Mouse (Mus musculus) lung, embryonic 16.5 days (tissue): Measurements from ENCODE around the gene Lamp3. TPM values are rescaled to one million over a fixed set of nuclear protein-coding genes. Genes with fewer than 3 reads are reported as not detected.
A peak's percentile ranks its signal among the peaks of the same experiment; 100 is the strongest.
"Not testable (repeated sequence)": the region's sequence is repeated elsewhere in the genome, so short reads cannot be mapped to it uniquely, and the experiment has no call there.

Experiments used
- ATAC-seq: fragments of 200-750 bp; cut with Nextera tagmentation; 2 replicates; pipeline ENCODE4 v1.8.0; 2017; ENCODE audit warnings: low read depth, mild to moderate bottlenecking, moderate library complexity
- H3K27ac ChIP-seq: fragments of 300-500 bp; sonication (generic); 2 replicates; pipeline ENCODE4 v1.5.1; 2014; ENCODE audit warnings: mild to moderate bottlenecking, control low read depth, low read length
- H3K27me3 ChIP-seq: fragments of 300-500 bp; sonication (generic); 2 replicates; pipeline ENCODE4 v1.6.1; 2014; ENCODE audit warnings: low read depth, low read length, mixed read lengths; ENCODE audit not compliant: control insufficient read depth, insufficient read depth
- H3K36me3 ChIP-seq: fragments of 300-500 bp; sonication (generic); 2 replicates; pipeline ENCODE4 v1.6.1; 2014; ENCODE audit warnings: low read length; ENCODE audit not compliant: control insufficient read depth, insufficient read depth
- H3K4me1 ChIP-seq: fragments of 300-500 bp; sonication (generic); replicated peaks from 2 replicates; pipeline ENCODE4 v1.6.1; 2014; ENCODE audit warnings: low read length, mixed read lengths; ENCODE audit not compliant: control insufficient read depth, insufficient read depth
- H3K4me2 ChIP-seq: fragments of 300-500 bp; sonication (generic); 2 replicates; pipeline ENCODE4 v1.6.1; 2014; ENCODE audit warnings: low read depth, low read length, control low read depth
- H3K4me3 ChIP-seq: fragments of 300-500 bp; sonication (generic); 2 replicates; pipeline ENCODE4 v1.5.1; 2014; ENCODE audit warnings: mild to moderate bottlenecking, low read length, control low read depth
- H3K9ac ChIP-seq: fragments of 300-500 bp; sonication (generic); 2 replicates; pipeline ENCODE4 v1.6.1; 2014; ENCODE audit warnings: low read length, control low read depth
- H3K9me3 ChIP-seq: fragments of 300-500 bp; sonication (generic); 2 replicates; pipeline ENCODE4 v1.6.1; 2016; ENCODE audit warnings: low read length; ENCODE audit not compliant: control insufficient read depth
- WGBS: fragments of 180-500 bp; shearing (Covaris S2); extraction: QIAGEN DNeasy Blood & Tissue Kit; methylation state at CpG from one replicate; pipeline ENCODE4 v1.1.7; 2014; 5-methylcytosine and 5-hydroxymethylcytosine counted together
- polyA plus RNA-seq: library from polyadenylated mRNA; unstranded; fragments of >200 nt; fragmentation: Nextera tagmentation; extraction: Ambion mirVana; gene quantifications from 2 replicates; pipeline ENCODE4 v1.2.1, GENCODE M21; 2015

The Lamp3 gene
- polyA plus RNA-seq: 37.2 and 50.1 TPM in 2 replicates

- Histone ChIP-seq H3K27me3 (no peaks in the 10 kb centered on the region), H3K4me1 (no peaks in the 10 kb centered on the region), H3K4me2 (no peak within 1 kb of the TSS; the same call in 1 of the 2 replicates), H3K9ac (no peak within 1 kb of the TSS), H3K36me3 (no peaks in the 10 kb centered on the region), H3K9me3 (no peaks in the 10 kb centered on the region), H3K4me3 (peak within 1 kb of the TSS; percentile 35), H3K27ac (peak within 1 kb of the TSS; percentile 61)
- peak; percentile 83 for ATAC-seq
Measured at GRCm38 (mm10) chr16:19706216-19706615, at the start of gene Lamp3. Gene Lamp3 (minus strand): TSS chr16:19706375.

GRCm38 (mm10) chr16:19732896-19733295, 26.7 kb upstream of the Lamp3 start:
- Histone ChIP-seq H3K4me2 (no peak overlapping the region), H3K4me3 (no peak overlapping the region), H3K4me1 (no peaks in the 10 kb centered on the region), H3K27ac (no peak overlapping the region), H3K27me3 (no peaks in the 10 kb centered on the region), H3K9me3 (no peaks in the 10 kb centered on the region), H3K36me3 (no peaks in the 10 kb centered on the region), H3K9ac (no peak overlapping the region)
- ATAC-seq: no peak
- WGBS: 92% methylated on average over 1 of the region's 1 CpGs

- not testable (repeated sequence) for ATAC-seq, H3K4me3 ChIP-seq
- WGBS: 31% methylated on average over 2 of the region's 2 CpGs
Measured at GRCm38 (mm10) chr16:19724139-19724538, 18.0 kb upstream of the Lamp3 start.

GRCm38 (mm10) chr16:19720959-19721358, 14.8 kb upstream of the Lamp3 start:
- no peaks in the 10 kb centered on the region for H3K36me3 ChIP-seq
- H3K27ac ChIP-seq: no peak overlapping the region
- no peaks in the 10 kb centered on the region for H3K9me3 ChIP-seq
- no peak overlapping the region for H3K9ac ChIP-seq
- 38% methylated on average over 2 of the region's 2 CpGs for WGBS
- H3K4me2 ChIP-seq: no peak overlapping the region
- no peak for ATAC-seq
- H3K4me3 ChIP-seq: no peak overlapping the region
- H3K27me3 ChIP-seq: no peaks in the 10 kb centered on the region
- no peaks in the 10 kb centered on the region for H3K4me1 ChIP-seq

More at GRCm38 (mm10) chr16:19724139-19724538, 18.0 kb upstream of the Lamp3 start:
- H3K9ac ChIP-seq, H3K36me3 ChIP-seq, H3K4me1 ChIP-seq, H3K9me3 ChIP-seq, H3K27me3 ChIP-seq, H3K27ac ChIP-seq, H3K4me2 ChIP-seq: not testable (repeated sequence)

GRCm38 (mm10) chr16:19707381-19707780, 1.2 kb upstream of the Lamp3 start:
- no peaks in the 10 kb centered on the region for H3K9me3 ChIP-seq
- 60% methylated on average over 1 of the region's 1 CpGs for WGBS
- no peak overlapping the region for H3K4me2 ChIP-seq
- H3K36me3 ChIP-seq: no peaks in the 10 kb centered on the region
- no peak overlapping the region for H3K4me3 ChIP-seq
- no peak for ATAC-seq
- no peak overlapping the region for H3K27ac ChIP-seq
- H3K4me1 ChIP-seq: no peaks in the 10 kb centered on the region
- H3K9ac ChIP-seq: no peak overlapping the region
- no peaks in the 10 kb centered on the region for H3K27me3 ChIP-seq

- Histone ChIP-seq H3K9ac (no peak overlapping the region), H3K27me3 (no peaks in the 10 kb centered on the region), H3K4me2 (no peak overlapping the region), H3K9me3 (no peaks in the 10 kb centered on the region), H3K4me3 (no peak overlapping the region), H3K27ac (0 out of 2 replicates have a peak overlapping the region, but pooled peaks have one; percentile 17), H3K36me3 (no peaks in the 10 kb centered on the region), H3K4me1 (no peaks in the 10 kb centered on the region)
- peak; percentile 88 for ATAC-seq
Measured at GRCm38 (mm10) chr16:19699207-19699606, 7.0 kb downstream of the Lamp3 start.

- ATAC-seq: peak; percentile 34; the same call in 1 of the 2 replicates
- 56% methylated on average over 2 of the region's 2 CpGs for WGBS
Measured at GRCm38 (mm10) chr16:19670768-19671357, 35.3 kb downstream of the Lamp3 start.

GRCm38 (mm10) chr16:19666312-19666711, 39.9 kb downstream of the Lamp3 start:
- Histone ChIP-seq H3K9ac (no peak overlapping the region), H3K27me3 (no peaks in the 10 kb centered on the region), H3K36me3 (no peaks in the 10 kb centered on the region), H3K4me2 (no peak overlapping the region), H3K4me1 (no peaks in the 10 kb centered on the region), H3K4me3 (no peak overlapping the region), H3K9me3 (no peaks in the 10 kb centered on the region), H3K27ac (no peak overlapping the region)
- no peak for ATAC-seq
- WGBS: 38% methylated on average over 1 of the region's 1 CpGs

More at GRCm38 (mm10) chr16:19670768-19671357, 35.3 kb downstream of the Lamp3 start:
- no peaks in the 10 kb centered on the region for H3K27me3 ChIP-seq
- no peaks in the 10 kb centered on the region for H3K36me3 ChIP-seq
- H3K9me3 ChIP-seq: no peaks in the 10 kb centered on the region
- no peak overlapping the region for H3K27ac ChIP-seq
- H3K4me3 ChIP-seq: no peak overlapping the region
- no peaks in the 10 kb centered on the region for H3K4me1 ChIP-seq
- H3K9ac ChIP-seq: no peak overlapping the region
- no peak overlapping the region for H3K4me2 ChIP-seq

- ATAC-seq: no peak
- no peaks in the 10 kb centered on the region for H3K9me3 ChIP-seq
- no peak within 1 kb of the TSS for H3K4me2 ChIP-seq
- H3K27ac ChIP-seq: no peak within 1 kb of the TSS
- no peak within 1 kb of the TSS for H3K9ac ChIP-seq
- no peaks in the 10 kb centered on the region for H3K36me3 ChIP-seq
- no peaks in the 10 kb centered on the region for H3K27me3 ChIP-seq
- WGBS: 83% methylated on average over 1 of the region's 1 CpGs
- H3K4me1 ChIP-seq: no peaks in the 10 kb centered on the region
- H3K4me3 ChIP-seq: no peak within 1 kb of the TSS
Measured at GRCm38 (mm10) chr16:19629816-19630215, 76.4 kb downstream of the Lamp3 start, which contains the start of gene Olfr171. Gene Olfr171 (minus strand): TSS chr16:19629916.
